Mouse (Mus musculus) splenic B cell, adult 2 months (primary cell): ENCODE measurements around the gene Fam174b.

ENCODE experiments used
- DNase-seq: peaks from one replicate; pipeline ENCODE4 v3.0.0-alpha.2; 2011; ENCODE audit warnings: low read depth, low spot score
- H3K27me3 ChIP-seq: 2 replicates; pipeline ENCODE4 v1.6.1; 2012; ENCODE audit warnings: mild to moderate bottlenecking, low read length, moderate library complexity, mixed read lengths; ENCODE audit not compliant: control insufficient read depth, poor library complexity, insufficient read depth, severe bottlenecking
- H3K36me3 ChIP-seq: 2 replicates; pipeline ENCODE4 v1.6.1; 2012; ENCODE audit warnings: mild to moderate bottlenecking, low read length, moderate library complexity, mixed read lengths; ENCODE audit not compliant: control insufficient read depth, poor library complexity, insufficient read depth, severe bottlenecking

Gene Fam174b

GRCm38 (mm10) chr7:73816255-73816996 is 76.3 kb downstream of the Fam174b start:
- no peak for DNase-seq
- H3K36me3 ChIP-seq = no peaks in the 10 kb centered on the region
- no peaks in the 10 kb centered on the region for H3K27me3 ChIP-seq

GRCm38 (mm10) chr7:73819366-73819765 is 79.3 kb downstream of the Fam174b start:
- H3K27me3 ChIP-seq = no peaks in the 10 kb centered on the region
- H3K36me3 ChIP-seq = no peaks in the 10 kb centered on the region
- DNase-seq = no peak
